Mouse (Mus musculus): ENCODE measurements around the gene Cdh10. TPM values are rescaled to one million over a fixed set of nuclear protein-coding genes. Genes with fewer than 3 reads are reported as not detected.
A peak's percentile ranks its signal among the peaks of the same experiment; 100 is the strongest.

Cdh10 gene
- polyA plus RNA-seq (2015; fragmentation: Nextera tagmentation; extraction: Ambion mirVana), result 5.8 and 8.2 TPM in 2 replicates

DNA sequence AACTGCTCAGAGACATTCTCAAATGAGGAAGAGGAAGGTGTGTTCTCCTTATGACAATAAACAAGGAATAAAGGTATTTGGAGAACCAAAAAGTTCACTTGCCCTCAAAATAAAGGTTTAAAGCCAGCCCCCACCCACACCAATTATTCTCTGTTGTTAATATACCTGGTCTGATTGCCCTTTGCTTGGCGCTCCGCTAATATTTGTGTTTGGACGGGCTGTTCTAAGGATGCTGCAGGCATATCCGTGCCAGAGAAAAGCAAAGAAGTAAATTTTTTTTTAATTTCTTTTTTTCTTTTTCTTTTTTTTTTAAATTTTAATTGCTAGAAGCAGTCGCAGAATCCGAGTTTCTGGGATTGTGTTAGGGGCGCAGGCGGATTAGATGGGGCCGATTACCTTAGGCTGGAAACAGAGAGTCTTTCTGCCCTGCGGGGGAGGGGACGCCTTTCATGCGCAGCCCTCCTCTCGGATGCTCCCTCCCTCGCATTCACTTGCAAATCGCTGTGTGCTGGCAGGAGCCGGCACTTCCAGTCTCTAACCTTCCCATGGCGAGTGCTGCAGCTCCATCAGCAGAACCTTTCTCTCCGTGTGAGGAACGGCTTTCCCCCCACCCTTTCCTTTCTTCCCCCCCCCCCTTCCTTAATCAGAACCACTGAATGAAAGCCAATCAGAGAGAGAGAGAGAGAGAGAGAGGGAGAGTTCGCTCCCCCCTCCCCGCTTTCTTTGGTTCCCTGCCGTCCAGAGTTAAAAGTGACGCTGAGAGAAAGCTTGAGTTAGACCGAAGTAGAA lies at the start of gene Cdh10:
TSS of gene Cdh10 (plus strand) at position 763 of the 789 bp plus-strand sequence.
- H3K27ac ChIP-seq, result no peak within 1 kb of the TSS; the same call in 1 of the 2 replicates
- ATAC-seq (ENCODE audit: insufficient number of reproducible peaks, insufficient read depth, low FRiP score, low TSS enrichment, low read depth), result peak; percentile 69; the same call in 1 of the 2 replicates
- H3K4me2 ChIP-seq, result peak within 1 kb of the TSS; percentile 63
- peak within 1 kb of the TSS; percentile 44 for H3K4me3 ChIP-seq
- WGBS, result under 1% methylated on average over 24 of the region's 24 CpGs
- no peaks in the 10 kb centered on the region for H3K36me3 ChIP-seq
- H3K4me1 ChIP-seq, result peaks cover 2% of the 10 kb centered on the region; the same call in 1 of the 2 replicates
- peak within 1 kb of the TSS; percentile 66 for H3K9ac ChIP-seq
- no peaks in the 10 kb centered on the region for H3K9me3 ChIP-seq
- no peaks in the 10 kb centered on the region for H3K27me3 ChIP-seq

DNA sequence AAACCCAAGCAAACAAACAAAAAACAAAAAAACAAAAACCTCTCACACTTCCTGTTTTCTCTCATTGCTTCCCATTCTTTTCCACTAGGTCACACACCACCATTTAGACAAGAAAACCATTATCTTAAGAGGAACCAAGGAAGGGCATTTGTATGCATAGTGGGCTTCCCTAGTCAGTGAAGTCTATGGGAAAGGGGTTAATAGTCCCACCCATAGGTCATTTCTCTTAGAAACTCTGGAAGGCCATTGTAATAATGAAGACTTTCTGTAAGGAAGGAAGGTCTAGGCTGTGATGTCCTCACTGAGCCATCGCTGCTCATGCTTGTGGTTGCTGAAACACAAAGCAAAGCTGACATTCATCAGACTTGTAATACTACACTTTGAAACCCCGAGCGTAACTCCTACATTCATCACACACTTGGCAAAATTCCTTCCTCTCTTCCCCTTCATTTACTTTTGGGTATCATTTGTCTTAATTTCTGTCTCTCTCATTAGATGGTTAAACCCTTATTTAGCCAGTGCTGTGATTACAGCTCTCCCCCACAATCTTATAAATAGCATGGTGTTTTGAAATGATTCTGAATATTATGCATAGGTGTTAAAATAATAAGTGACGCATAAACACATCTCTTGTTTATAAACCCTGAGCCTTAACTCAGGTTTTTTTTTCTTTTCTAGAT lies 9.5 kb upstream of the Cdh10 start:
- Histone ChIP-seq H3K27me3 (no peaks in the 10 kb centered on the region), H3K4me3 (no peak overlapping the region), H3K4me2 (no peak overlapping the region), H3K4me1 (no peaks in the 10 kb centered on the region), H3K27ac (no peak overlapping the region), H3K9ac (no peak overlapping the region), H3K9me3 (no peaks in the 10 kb centered on the region), H3K36me3 (no peaks in the 10 kb centered on the region)
- no peak for ATAC-seq (ENCODE audit: insufficient number of reproducible peaks, insufficient read depth, low FRiP score, low TSS enrichment, low read depth)
- 47% methylated on average over 4 of the region's 4 CpGs for WGBS

DNA sequence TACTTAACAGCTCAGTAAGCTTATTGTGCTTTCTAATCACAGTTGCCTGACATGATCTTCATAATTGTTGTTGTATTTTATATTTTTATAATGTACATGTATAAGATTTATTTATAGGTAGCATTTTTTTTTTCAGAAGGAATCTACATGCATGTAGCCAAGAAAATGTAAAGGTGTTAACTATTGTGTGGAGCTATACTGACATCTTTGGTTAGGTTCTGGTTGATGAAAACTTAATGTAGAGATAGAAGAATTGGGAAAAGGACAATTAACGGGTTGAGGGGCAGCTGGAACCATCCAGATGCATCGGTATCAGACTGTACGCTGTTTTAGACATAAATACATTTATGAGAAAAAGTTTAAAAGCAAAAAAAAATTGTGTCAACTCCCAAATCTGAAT lies 1.0 kb upstream of the Cdh10 start:
- Histone ChIP-seq H3K9me3 (no peaks in the 10 kb centered on the region), H3K4me1 (peaks cover 2% of the 10 kb centered on the region; the same call in 1 of the 2 replicates), H3K4me3 (no peak overlapping the region), H3K27ac (no peak overlapping the region), H3K36me3 (no peaks in the 10 kb centered on the region), H3K27me3 (no peaks in the 10 kb centered on the region), H3K4me2 (0 out of 2 replicates have a peak overlapping the region, but pooled peaks have one; percentile 63), H3K9ac (no peak overlapping the region)
- WGBS, result 75% methylated on average over 3 of the region's 3 CpGs
- ATAC-seq (ENCODE audit: insufficient number of reproducible peaks, insufficient read depth, low FRiP score, low TSS enrichment, low read depth), result no peak

DNA sequence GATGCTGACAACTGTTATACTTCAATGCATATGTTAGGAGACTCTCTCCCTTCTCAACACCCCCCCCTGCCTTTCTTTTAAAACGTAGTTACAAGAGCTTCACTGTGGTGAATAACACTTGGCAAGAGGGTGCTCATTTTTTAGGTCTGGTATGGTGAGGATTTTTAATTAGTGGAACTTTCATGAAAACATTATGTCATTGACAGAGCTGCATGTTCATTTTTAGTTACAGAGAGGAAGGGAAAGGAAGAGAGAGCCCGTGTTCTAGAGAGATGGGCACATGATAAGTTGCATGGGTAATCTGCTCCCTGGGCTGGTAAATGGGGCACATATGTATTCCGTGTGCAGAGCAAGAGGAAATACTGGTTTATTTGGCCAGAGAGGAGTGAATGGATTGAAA lies 1.5 kb downstream of the Cdh10 start:
- Histone ChIP-seq H3K27ac (no peak overlapping the region), H3K4me2 (peak overlapping the region; percentile 63), H3K36me3 (no peaks in the 10 kb centered on the region), H3K9ac (no peak overlapping the region), H3K4me3 (peak overlapping the region; percentile 44), H3K4me1 (peaks cover 2% of the 10 kb centered on the region; the same call in 1 of the 2 replicates), H3K27me3 (no peaks in the 10 kb centered on the region), H3K9me3 (no peaks in the 10 kb centered on the region)
- 12% methylated on average over 3 of the region's 3 CpGs for WGBS
- no peak for ATAC-seq (ENCODE audit: insufficient number of reproducible peaks, insufficient read depth, low FRiP score, low TSS enrichment, low read depth)

DNA sequence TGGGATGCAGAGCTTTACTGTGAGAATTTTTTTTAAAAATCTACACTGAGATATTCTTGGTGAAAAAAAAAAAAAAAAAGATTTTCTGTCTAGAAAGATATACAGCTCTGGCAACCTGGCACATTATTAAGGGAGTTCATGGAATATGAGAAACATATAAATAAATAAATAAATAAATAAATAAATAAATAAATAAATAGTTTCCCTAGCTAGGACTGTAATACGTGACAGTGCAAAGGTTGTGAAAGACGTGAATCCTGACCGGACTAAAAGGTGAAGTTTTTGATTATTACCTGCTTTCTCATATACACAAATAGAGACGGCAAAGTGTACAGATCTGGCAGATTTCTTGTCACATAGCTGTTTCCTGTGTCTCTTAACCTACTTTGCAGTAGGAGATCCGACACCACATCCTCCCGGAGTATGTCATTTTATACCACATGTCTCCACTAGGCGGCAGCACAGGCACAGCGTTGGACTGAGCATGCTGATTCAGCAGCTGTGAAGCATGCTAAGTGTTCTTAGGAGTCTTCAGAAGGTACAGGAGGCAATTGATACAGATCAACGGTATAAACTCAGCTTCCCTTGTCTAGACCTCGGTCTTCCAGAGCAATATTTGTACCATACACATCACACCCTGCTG lies 2.5 kb downstream of the Cdh10 start:
- Histone ChIP-seq H3K27ac (no peak overlapping the region), H3K4me2 (peak overlapping the region; percentile 9; the same call in 1 of the 2 replicates), H3K4me1 (peaks cover 2% of the 10 kb centered on the region; the same call in 1 of the 2 replicates), H3K9me3 (no peaks in the 10 kb centered on the region), H3K27me3 (no peaks in the 10 kb centered on the region), H3K4me3 (0 out of 2 replicates have a peak overlapping the region, but pooled peaks have one; percentile 4), H3K9ac (no peak overlapping the region), H3K36me3 (no peaks in the 10 kb centered on the region)
- 22% methylated on average over 10 of the region's 10 CpGs for WGBS
- ATAC-seq (ENCODE audit: insufficient number of reproducible peaks, insufficient read depth, low FRiP score, low TSS enrichment, low read depth), result no peak

DNA sequence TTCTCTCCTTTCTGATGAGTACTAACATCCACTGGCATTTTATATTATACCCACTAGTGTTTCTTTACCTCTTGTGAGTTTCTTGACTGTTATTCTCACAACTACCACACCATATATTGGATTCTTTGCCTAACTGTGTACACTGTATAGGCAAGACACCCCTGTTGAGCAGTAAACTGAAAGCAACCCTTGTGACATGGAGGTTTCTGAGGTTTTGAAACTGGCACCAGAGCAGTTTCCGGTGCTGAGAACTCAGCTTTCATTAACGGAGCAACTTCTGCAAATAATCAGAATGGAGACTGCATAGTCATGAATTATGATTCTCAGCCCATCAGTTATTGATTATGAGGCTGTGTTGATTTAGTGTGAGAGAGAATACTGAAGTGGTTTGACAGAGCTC lies 4.7 kb downstream of the Cdh10 start:
- no peak overlapping the region for H3K9ac ChIP-seq
- no peaks in the 10 kb centered on the region for H3K9me3 ChIP-seq
- H3K27ac ChIP-seq, result no peak overlapping the region
- H3K4me3 ChIP-seq, result no peak overlapping the region
- H3K4me1 ChIP-seq, result peaks cover 2% of the 10 kb centered on the region; the same call in 1 of the 2 replicates
- 52% methylated on average over 2 of the region's 2 CpGs for WGBS
- ATAC-seq (ENCODE audit: insufficient number of reproducible peaks, insufficient read depth, low FRiP score, low TSS enrichment, low read depth), result no peak
- H3K36me3 ChIP-seq, result no peaks in the 10 kb centered on the region
- no peak overlapping the region for H3K4me2 ChIP-seq
- no peaks in the 10 kb centered on the region for H3K27me3 ChIP-seq

DNA sequence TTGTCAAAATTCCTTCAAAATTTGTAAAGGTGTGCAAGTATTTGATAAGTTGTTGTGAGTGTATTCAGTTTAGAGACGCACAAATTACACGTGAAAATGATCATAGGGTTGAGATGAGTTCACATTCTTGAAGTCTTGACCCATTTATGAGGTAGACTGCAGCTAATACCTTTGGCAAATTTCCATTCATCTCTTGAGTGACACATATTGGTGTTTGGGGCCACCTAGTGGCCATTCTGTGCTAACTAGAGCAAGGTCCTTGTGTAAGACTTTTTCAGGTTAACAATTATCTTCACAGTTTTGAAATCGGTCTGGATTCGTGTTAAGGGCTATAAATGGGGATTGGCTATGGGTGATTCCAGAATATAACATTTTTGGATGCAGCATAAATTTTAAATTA lies 13.5 kb downstream of the Cdh10 start:
- Histone ChIP-seq H3K9me3 (no peaks in the 10 kb centered on the region), H3K36me3 (no peaks in the 10 kb centered on the region), H3K4me1 (no peaks in the 10 kb centered on the region), H3K4me2 (no peak overlapping the region), H3K27ac (no peak overlapping the region), H3K9ac (no peak overlapping the region), H3K27me3 (no peaks in the 10 kb centered on the region), H3K4me3 (no peak overlapping the region)
- no peak for ATAC-seq (ENCODE audit: insufficient number of reproducible peaks, insufficient read depth, low FRiP score, low TSS enrichment, low read depth)
- WGBS, result 22% methylated on average over 4 of the region's 4 CpGs

DNA sequence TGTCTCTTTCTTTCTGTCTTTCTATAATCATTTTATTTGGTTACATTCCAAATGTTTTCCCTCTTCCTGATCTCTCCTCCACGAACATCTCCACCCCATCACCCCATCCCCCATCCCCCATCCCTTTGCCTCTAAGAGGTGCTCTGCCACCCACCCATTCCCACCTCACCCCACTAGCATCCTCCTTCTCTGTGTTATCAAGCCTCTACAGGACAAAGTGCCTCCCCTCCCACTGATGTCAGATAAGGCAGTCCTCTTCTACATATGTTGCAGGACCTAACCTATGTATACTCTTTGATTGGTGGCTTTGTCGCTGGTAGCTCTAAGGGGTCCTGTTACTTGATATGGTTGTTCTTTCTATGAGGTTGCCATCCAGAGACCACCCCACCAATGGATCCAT lies 23.0 kb downstream of the Cdh10 start:
- H3K9me3 ChIP-seq, result no peaks in the 10 kb centered on the region
- no peak overlapping the region for H3K27ac ChIP-seq
- H3K27me3 ChIP-seq, result no peaks in the 10 kb centered on the region
- no peak for ATAC-seq (ENCODE audit: insufficient number of reproducible peaks, insufficient read depth, low FRiP score, low TSS enrichment, low read depth)
- no peak overlapping the region for H3K9ac ChIP-seq
- H3K4me3 ChIP-seq, result no peak overlapping the region
- H3K4me1 ChIP-seq, result no peaks in the 10 kb centered on the region
- 65% methylated on average over 2 of the region's 2 CpGs for WGBS
- H3K4me2 ChIP-seq, result no peak overlapping the region
- no peaks in the 10 kb centered on the region for H3K36me3 ChIP-seq

DNA sequence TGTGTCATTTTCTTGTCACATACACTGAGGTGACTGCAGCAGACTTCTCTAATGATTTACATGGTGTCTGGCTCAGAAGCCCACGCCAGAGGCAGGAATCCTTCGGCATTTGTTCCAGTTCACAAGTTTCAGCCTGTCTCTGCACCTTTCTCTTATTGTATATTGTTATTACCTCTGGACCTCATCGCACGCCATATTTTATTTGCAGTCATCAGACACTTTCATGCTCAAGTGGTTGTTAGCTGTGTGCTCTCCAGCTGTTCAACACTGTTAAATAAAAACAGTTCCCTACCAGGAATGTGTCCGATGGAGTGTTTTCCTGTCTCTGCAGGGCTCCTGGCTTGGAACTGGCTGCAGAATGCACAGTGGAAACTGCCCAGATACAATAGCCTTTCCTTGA lies 26.1 kb downstream of the Cdh10 start:
- H3K36me3 ChIP-seq, result no peaks in the 10 kb centered on the region
- H3K27me3 ChIP-seq, result no peaks in the 10 kb centered on the region
- H3K4me1 ChIP-seq, result no peaks in the 10 kb centered on the region
- 61% methylated on average over 5 of the region's 5 CpGs for WGBS
- no peak for ATAC-seq (ENCODE audit: insufficient number of reproducible peaks, insufficient read depth, low FRiP score, low TSS enrichment, low read depth)
- H3K4me2 ChIP-seq, result no peak overlapping the region
- H3K9ac ChIP-seq, result no peak overlapping the region
- H3K9me3 ChIP-seq, result no peaks in the 10 kb centered on the region
- H3K27ac ChIP-seq, result no peak overlapping the region
- no peak overlapping the region for H3K4me3 ChIP-seq

DNA sequence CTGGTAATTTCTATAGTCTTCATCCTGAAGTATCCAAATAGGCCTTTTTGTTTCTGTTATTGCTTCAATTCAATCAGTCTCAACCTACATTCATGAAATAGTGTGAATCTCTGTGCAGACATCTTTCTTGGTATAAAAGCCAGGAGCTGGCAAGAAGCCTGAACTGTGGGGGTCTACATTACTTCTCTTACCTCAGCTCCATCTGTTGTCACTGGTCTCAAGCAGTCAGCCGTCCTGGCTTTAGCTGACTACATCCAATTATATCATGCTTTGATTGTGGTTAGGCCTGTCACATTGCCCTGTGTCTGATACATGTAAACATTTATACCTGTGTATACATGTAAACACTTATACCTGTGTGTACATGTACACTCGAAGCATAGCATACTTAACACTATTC lies 31.8 kb downstream of the Cdh10 start:
- Histone ChIP-seq H3K4me1 (no peaks in the 10 kb centered on the region), H3K9ac (no peak overlapping the region), H3K9me3 (no peaks in the 10 kb centered on the region), H3K27ac (no peak overlapping the region), H3K27me3 (no peaks in the 10 kb centered on the region), H3K4me3 (no peak overlapping the region), H3K4me2 (no peak overlapping the region), H3K36me3 (no peaks in the 10 kb centered on the region)
- WGBS, result 67% methylated on average over 2 of the region's 2 CpGs
- no peak for ATAC-seq (ENCODE audit: insufficient number of reproducible peaks, insufficient read depth, low FRiP score, low TSS enrichment, low read depth)

DNA sequence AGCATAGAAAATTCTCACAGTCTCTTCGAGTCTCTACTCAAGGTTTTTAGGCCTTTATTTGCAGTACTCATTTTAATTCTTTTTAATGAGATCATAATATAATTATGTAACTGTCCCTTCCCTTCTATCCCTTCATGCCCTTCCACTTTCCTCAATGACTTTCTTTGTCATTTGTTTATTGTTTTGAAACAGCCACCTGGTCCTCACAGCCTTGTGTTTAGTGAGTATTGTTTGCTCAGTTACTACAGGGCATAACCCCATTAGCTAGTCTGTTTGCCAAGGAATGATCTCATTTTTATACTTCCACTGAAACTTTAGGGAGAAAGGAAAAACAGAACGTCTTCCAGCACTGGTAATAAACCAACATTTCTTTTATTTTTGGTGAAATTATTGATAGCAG lies 39.4 kb downstream of the Cdh10 start:
- ATAC-seq (ENCODE audit: insufficient number of reproducible peaks, insufficient read depth, low FRiP score, low TSS enrichment, low read depth), result no peak
- H3K9ac ChIP-seq, result no peak overlapping the region
- no peak overlapping the region for H3K4me3 ChIP-seq
- WGBS, result 74% methylated on average over 2 of the region's 2 CpGs
- no peaks in the 10 kb centered on the region for H3K27me3 ChIP-seq
- no peaks in the 10 kb centered on the region for H3K4me1 ChIP-seq
- H3K9me3 ChIP-seq, result no peaks in the 10 kb centered on the region
- H3K4me2 ChIP-seq, result no peak overlapping the region
- no peak overlapping the region for H3K27ac ChIP-seq
- no peaks in the 10 kb centered on the region for H3K36me3 ChIP-seq
